Mouse (Mus musculus) urinary bladder, postnatal 14 days (tissue): Measurements from ENCODE around the gene Slc43a3.

Experiments used
- DNase-seq: peaks from one replicate; pipeline ENCODE4 v3.0.0; 2021; ENCODE audit warnings: low spot score

Slc43a3 gene

DNA sequence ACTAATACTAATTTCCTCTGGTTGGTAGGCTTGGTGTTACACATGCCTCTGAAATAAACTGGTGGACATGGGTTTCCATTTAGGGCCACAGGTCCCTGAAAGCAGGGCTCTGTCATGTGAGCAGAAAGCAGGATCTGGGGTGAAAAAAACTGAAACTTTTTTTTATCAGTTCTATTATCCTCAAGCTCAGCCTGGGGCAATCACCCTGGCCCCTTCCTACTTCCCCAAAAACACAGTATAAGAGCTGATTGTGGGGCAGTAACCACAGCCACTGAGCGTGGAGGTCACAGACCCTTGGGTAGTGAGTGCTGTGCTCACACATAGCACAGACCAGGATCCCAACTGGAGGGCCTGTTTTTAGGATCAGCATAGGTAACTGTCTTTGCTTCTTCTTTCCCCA, 51.6 kb downstream of the Slc43a3 start, which contains the start of gene Prg3:
Gene Prg3, plus strand, starts transcription at position 286 of the 400 bp plus-strand sequence.
- DNase-seq, result no peak

- no peak for DNase-seq
These were observed 60.0 kb downstream of the Slc43a3 start for GRCm38 (mm10) chr2:84996376-84996775.

DNA sequence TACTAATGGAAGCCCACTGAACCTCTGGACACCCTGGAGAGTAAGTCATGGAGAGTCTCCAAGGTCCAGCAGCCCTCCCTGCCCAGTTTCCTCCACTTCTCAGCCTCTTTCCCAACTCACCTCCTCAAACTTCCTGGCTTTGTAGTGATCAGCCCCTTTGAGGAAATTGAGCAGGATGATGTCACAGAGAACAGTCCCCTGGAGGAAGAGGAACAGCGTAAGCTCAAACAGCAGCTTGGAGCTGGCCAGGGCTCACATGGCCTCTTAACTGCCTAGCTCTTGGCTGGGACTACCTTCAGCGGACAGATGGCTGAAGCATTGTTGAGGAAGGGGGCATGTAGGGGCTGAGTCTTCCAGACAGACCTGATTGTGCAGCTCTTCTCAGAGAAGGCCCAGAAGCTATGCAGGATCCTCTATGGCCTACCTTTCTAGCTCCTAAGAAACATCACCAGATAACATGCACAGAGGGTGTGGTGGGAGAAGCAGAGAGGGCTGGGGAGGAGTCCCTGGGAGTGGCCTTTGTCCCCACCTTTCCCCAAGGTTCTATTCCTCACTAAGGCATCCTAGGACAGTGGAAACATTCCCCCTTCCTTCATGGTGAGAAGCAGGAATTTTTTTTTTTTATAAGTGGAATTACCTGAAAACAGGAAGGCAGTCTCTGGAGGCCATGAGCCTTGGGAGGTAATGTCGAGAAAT, 63.3 kb downstream of the Slc43a3 start:
- DNase-seq, result no peak

- DNase-seq, result no peak
These were observed 65.1 kb downstream of the Slc43a3 start for GRCm38 (mm10) chr2:85001497-85001896.

DNA sequence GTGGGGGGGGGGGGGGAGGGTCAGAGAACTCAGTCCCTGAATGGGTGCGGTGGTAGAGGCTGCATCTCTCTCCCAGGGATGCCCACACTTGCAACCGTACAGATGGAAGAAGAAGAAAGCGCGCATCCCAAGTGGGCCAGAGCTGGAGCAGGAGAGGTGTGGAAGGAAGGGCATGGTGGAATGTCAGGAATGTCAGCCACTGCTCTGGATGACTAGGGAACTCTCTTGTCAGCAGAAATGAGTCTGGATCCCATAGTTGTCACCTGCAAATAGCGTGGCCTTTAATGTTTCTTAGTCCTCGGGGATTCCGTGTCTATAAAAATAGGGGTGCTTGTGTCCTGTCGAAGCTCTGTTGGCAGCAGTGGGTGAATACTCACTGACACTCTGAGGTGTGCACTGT, 66.2 kb downstream of the Slc43a3 start:
- DNase-seq, result no peak

DNA sequence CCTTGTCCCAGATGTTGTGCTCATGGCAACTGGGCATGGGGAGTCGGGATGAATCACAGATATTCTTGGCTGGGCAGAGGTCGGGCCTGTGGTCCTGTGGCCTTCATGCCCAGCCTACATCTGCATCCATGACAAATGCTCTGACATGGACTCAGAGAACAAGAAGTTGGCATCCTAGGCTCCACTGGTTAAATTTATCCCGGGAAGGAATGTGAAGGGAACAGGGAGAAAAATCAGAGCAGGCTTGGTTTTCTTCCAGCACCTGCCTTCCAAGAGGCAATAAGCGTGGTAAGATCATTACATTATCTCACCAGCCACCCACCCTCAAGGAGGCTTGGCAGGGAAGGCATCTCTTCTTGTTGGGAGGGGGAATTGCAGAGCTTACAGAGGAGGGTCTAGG, 68.0 kb downstream of the Slc43a3 start:
- DNase-seq, result no peak

- no peak for DNase-seq
These were observed 70.2 kb downstream of the Slc43a3 start for GRCm38 (mm10) chr2:85006600-85006999.

DNA sequence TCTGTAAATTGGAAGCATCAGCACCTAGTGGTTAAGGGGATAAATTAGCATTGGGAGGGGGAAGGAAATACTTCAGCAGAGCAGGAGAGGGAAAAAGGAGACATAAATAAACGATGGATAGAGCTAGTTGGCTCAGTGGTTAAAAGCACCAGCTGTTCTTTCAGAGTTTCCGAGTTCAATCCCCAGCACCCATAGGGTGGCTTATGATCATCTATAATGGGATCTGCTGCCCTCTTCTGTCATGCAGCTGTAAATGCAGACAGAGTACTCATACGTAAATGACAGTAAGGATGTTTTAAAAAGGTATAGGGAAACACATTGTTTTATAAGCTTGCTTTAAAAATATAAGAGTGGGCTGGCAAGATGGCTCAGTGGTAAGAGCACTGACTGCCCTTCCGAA, 71.3 kb downstream of the Slc43a3 start:
- no peak for DNase-seq
